Mouse (Mus musculus): ENCODE measurements around the gene Casc4. TPM values are rescaled to one million over a fixed set of nuclear protein-coding genes. Genes with fewer than 3 reads are reported as not detected.

The Casc4 gene
- polyA plus RNA-seq, 1 experiment from 2014 or later, result 30.6 TPM

DNA sequence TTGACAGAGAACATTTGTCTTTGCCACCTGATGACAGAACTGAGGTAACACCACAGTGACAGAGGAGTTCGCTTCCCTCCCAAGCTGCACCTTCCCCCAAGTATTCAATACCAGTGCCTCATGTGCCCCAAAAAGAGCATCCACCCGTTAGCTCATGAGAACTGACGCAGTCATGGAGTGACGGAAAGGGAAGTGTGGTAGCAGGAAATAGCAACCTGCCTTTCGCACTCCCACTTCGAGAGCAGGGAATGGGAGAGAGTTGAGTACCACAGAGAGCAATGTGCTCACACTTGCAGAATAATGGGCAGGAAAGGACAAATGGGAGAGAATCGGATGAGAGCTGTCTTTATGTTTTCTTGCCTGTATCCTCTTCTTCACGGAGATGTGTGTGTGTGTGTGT, 20.7 kb upstream of the Casc4 start:
- Histone ChIP-seq H3K4me1 (ENCODE audit: control insufficient read depth, insufficient read depth, low read length) (no peaks in the 10 kb centered on the region), H3K27ac (ENCODE audit: low read length) (no peak overlapping the region), H3K27me3 (ENCODE audit: control insufficient read depth, insufficient read depth, low read depth, low read length) (peaks cover 6% of the 10 kb centered on the region; the same call in 1 of the 2 replicates), H3K9me3 (replicated peaks; ENCODE audit: control insufficient read depth, low read length, poor library complexity, severe bottlenecking) (no peaks in the 10 kb centered on the region), H3K9ac (ENCODE audit: low read depth, low read length) (no peak overlapping the region), H3K36me3 (ENCODE audit: control insufficient read depth, insufficient read depth, low read length) (no peaks in the 10 kb centered on the region), H3K4me2 (ENCODE audit: low read length) (no peak overlapping the region), H3K4me3 (ENCODE audit: low read depth, low read length) (no peak overlapping the region)
- no peak for ATAC-seq
- 74% methylated on average over 8 of the region's 8 CpGs for WGBS

DNA sequence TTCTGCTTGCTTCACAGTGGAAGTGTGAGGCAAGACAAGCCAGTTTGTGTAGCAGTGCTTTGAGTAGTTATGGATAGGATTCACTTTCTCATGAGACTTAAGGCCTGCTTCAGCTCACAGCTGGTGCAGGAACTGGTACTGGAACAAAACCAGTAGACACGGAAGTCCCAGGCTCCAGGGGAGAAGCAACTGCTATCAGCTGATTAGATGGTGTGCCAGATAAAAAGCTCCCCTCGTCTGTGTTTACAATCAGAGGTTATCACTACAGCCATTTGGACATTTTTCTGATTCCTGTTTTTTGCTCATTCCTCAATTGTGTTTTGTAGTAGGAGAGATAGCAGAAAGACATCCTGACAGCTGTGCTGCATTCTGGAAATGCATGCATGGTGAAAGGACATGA, 14.7 kb upstream of the Casc4 start:
- no peaks in the 10 kb centered on the region for H3K36me3 ChIP-seq (ENCODE audit: control insufficient read depth, insufficient read depth, low read length)
- H3K4me1 ChIP-seq (ENCODE audit: control insufficient read depth, insufficient read depth, low read length), result no peaks in the 10 kb centered on the region
- no peak for ATAC-seq
- H3K9ac ChIP-seq (ENCODE audit: low read depth, low read length), result no peak overlapping the region
- H3K9me3 ChIP-seq (replicated peaks; ENCODE audit: control insufficient read depth, low read length, poor library complexity, severe bottlenecking), result no peaks in the 10 kb centered on the region
- H3K27me3 ChIP-seq (ENCODE audit: control insufficient read depth, insufficient read depth, low read depth, low read length), result peaks cover 10% of the 10 kb centered on the region
- H3K27ac ChIP-seq (ENCODE audit: low read length), result no peak overlapping the region
- WGBS, result 81% methylated on average over 2 of the region's 2 CpGs
- H3K4me3 ChIP-seq (ENCODE audit: low read depth, low read length), result no peak overlapping the region
- H3K4me2 ChIP-seq (ENCODE audit: low read length), result no peak overlapping the region

DNA sequence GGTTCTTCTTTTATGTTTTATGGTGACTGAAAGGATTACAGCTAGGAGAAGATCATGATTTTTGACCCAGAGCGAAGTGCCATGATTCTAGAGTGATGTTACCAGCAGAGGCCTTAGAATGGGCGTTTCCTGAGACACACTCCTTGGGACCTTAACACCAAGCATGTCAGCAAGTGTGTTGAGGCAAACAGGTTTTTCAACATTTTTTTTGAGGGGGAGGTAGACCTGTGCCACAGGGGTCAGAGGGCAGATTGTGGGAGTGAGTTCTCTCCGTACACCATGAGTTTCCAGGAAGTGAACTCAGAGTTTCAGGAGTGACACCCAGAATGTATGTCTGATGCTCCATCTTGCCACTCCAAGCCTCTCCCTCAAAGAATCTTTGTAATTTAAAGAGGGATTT, 12.8 kb upstream of the Casc4 start:
- ATAC-seq, result no peak
- Histone ChIP-seq H3K27me3 (ENCODE audit: control insufficient read depth, insufficient read depth, low read depth, low read length) (peaks cover 17% of the 10 kb centered on the region), H3K4me2 (ENCODE audit: low read length) (no peak overlapping the region), H3K9me3 (replicated peaks; ENCODE audit: control insufficient read depth, low read length, poor library complexity, severe bottlenecking) (no peaks in the 10 kb centered on the region), H3K4me3 (ENCODE audit: low read depth, low read length) (no peak overlapping the region), H3K36me3 (ENCODE audit: control insufficient read depth, insufficient read depth, low read length) (no peaks in the 10 kb centered on the region), H3K4me1 (ENCODE audit: control insufficient read depth, insufficient read depth, low read length) (no peaks in the 10 kb centered on the region), H3K27ac (ENCODE audit: low read length) (no peak overlapping the region), H3K9ac (ENCODE audit: low read depth, low read length) (no peak overlapping the region)
- 90% methylated on average over 3 of the region's 3 CpGs for WGBS

- Histone ChIP-seq H3K9me3 (replicated peaks; ENCODE audit: control insufficient read depth, low read length, poor library complexity, severe bottlenecking) (no peaks in the 10 kb centered on the region), H3K27me3 (ENCODE audit: control insufficient read depth, insufficient read depth, low read depth, low read length) (peaks cover 28% of the 10 kb centered on the region), H3K4me2 (ENCODE audit: low read length) (no peak overlapping the region), H3K9ac (ENCODE audit: low read depth, low read length) (no peak overlapping the region), H3K36me3 (ENCODE audit: control insufficient read depth, insufficient read depth, low read length) (no peaks in the 10 kb centered on the region), H3K4me1 (ENCODE audit: control insufficient read depth, insufficient read depth, low read length) (no peaks in the 10 kb centered on the region), H3K27ac (ENCODE audit: low read length) (no peak overlapping the region), H3K4me3 (ENCODE audit: low read depth, low read length) (no peak overlapping the region)
- no peak for ATAC-seq
- 58% methylated on average over 5 of the region's 5 CpGs for WGBS
Observed at GRCm38 (mm10) chr2:121859380-121859980, 7.3 kb upstream of the Casc4 start.

DNA sequence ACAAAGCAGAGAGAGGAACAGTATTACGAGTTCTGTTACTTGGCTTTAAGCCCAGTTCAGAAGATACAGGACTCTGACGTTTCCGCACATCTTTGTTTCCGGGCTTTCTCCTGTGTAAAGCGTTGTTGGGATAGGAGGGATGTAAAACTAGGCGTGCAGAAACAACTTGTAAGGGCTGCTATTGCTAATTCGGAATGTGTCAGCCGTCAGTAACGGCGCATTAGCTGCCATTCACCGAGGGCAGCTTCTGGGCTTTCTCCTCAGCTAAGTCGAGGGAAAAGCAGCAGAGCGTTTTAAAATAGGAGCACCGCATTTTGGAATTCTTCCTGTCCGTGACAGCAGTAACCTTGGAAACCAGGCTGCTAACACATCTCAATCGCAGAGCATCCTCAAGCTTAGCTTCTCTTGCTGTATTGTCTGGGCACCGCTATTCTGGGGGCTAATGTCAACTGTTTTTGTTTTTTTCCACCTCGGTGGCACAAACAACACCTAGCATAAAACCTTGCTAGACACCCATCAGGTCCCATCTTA, 634 bp upstream of the Casc4 start:
- peak; percentile 63 for ATAC-seq
- Histone ChIP-seq H3K27ac (ENCODE audit: low read length) (peak overlapping the region; percentile 88), H3K36me3 (ENCODE audit: control insufficient read depth, insufficient read depth, low read length) (no peaks in the 10 kb centered on the region), H3K27me3 (ENCODE audit: control insufficient read depth, insufficient read depth, low read depth, low read length) (peaks cover 6% of the 10 kb centered on the region), H3K4me1 (ENCODE audit: control insufficient read depth, insufficient read depth, low read length) (peaks cover 24% of the 10 kb centered on the region), H3K4me2 (ENCODE audit: low read length) (peak overlapping the region; percentile 64), H3K4me3 (ENCODE audit: low read depth, low read length) (peak overlapping the region; percentile 92), H3K9me3 (replicated peaks; ENCODE audit: control insufficient read depth, low read length, poor library complexity, severe bottlenecking) (no peaks in the 10 kb centered on the region), H3K9ac (ENCODE audit: low read depth, low read length) (peak overlapping the region; percentile 95)
- WGBS, result under 1% methylated on average over 18 of the region's 18 CpGs

DNA sequence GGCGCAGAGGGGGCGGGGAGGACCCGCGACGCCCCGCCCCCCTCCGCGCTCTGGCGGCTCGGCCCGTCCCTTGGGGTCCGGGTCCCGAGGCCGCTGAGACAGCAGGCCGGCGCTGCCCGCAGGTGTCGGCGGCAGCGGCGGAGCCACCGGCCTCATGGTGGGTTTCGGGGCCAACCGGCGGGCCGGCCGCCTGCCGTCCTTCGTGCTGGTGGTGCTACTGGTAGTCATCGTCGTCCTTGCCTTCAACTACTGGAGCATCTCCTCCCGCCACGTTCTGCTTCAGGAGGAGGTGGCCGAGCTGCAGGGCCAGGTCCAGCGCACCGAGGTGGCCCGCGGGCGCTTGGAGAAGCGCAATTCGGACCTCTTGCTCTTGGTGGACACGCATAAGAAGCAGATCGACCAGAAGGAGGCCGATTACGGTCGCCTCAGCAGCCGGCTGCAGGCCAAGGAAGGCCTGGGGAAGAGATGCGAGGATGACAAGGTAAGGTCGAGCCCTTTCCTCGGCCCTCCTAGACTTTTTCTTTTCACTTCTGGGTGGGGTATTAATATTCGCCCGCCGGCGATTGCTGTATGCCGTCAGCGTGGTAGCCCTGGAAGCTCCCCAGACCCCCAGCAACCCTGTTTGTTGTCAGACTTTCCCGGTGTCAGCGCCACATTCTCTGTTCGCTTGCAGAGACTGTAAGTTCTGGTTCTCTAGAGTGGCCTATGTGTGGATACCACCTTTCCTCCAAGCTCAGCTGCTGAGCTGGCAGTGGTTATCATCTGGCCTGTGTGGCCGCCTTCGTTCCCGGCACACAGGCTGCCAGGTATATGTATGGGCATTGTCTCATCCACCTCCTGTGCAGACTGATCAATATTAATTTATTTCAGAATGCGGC, 520 bp downstream of the Casc4 start:
- H3K27me3 ChIP-seq (ENCODE audit: control insufficient read depth, insufficient read depth, low read depth, low read length), result peaks cover 3% of the 10 kb centered on the region
- H3K4me3 ChIP-seq (ENCODE audit: low read depth, low read length), result peak overlapping the region; percentile 92

GRCm38 (mm10) chr2:121879506-121879905, 12.7 kb downstream of the Casc4 start:
- 71% methylated on average over 1 of the region's 1 CpGs for WGBS
- Histone ChIP-seq H3K36me3 (ENCODE audit: control insufficient read depth, insufficient read depth, low read length) (no peaks in the 10 kb centered on the region; the same call in 1 of the 2 replicates), H3K9me3 (replicated peaks; ENCODE audit: control insufficient read depth, low read length, poor library complexity, severe bottlenecking) (no peaks in the 10 kb centered on the region; the same call in 1 of the 2 replicates), H3K27me3 (ENCODE audit: control insufficient read depth, insufficient read depth, low read depth, low read length) (no peaks in the 10 kb centered on the region), H3K4me2 (ENCODE audit: low read length) (no peak overlapping the region), H3K27ac (ENCODE audit: low read length) (no peak overlapping the region), H3K4me1 (ENCODE audit: control insufficient read depth, insufficient read depth, low read length) (no peaks in the 10 kb centered on the region), H3K9ac (ENCODE audit: low read depth, low read length) (no peak overlapping the region), H3K4me3 (ENCODE audit: low read depth, low read length) (no peak overlapping the region)
- no peak for ATAC-seq

More for the DNA sequence above, 520 bp downstream of the Casc4 start:
- peak overlapping the region; percentile 95 for H3K9ac ChIP-seq (ENCODE audit: low read depth, low read length)
- H3K27ac ChIP-seq (ENCODE audit: low read length), result peak overlapping the region; percentile 88
- H3K36me3 ChIP-seq (ENCODE audit: control insufficient read depth, insufficient read depth, low read length), result no peaks in the 10 kb centered on the region
- H3K9me3 ChIP-seq (replicated peaks; ENCODE audit: control insufficient read depth, low read length, poor library complexity, severe bottlenecking), result no peaks in the 10 kb centered on the region
- peaks cover 24% of the 10 kb centered on the region for H3K4me1 ChIP-seq (ENCODE audit: control insufficient read depth, insufficient read depth, low read length)
- under 1% methylated on average over 53 of the region's 63 CpGs for WGBS
- H3K4me2 ChIP-seq (ENCODE audit: low read length), result peak overlapping the region; percentile 64
- ATAC-seq, result peak; percentile 75

DNA sequence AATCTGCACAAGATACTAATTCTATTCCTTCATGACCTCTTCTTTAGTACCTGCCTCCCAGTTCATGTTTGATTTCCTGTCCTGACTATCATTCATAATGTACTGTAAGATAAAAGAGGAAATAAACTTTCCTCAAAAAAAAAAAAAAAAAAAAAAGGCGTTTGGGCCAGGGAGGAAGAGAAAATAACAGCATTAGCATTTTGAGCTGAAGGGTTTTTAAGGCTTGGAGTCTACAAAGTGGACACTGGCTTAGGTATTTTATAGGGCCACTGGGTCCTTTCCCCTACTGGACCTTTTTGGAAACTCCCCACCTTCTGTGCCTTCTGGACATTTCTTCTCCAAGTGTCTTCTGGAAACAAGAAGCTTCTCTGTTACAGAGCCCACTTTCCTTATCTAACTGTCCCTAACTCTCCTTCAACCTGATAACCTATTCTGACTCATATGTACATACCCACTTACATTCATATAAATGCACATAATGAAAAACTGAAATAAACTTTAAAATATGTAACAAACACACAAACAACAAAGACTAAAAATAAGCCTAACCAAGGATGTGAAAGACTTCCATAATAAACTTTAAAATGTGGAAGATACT, 18.8 kb downstream of the Casc4 start:
- 67% methylated on average over 1 of the region's 1 CpGs for WGBS
- Histone ChIP-seq H3K36me3 (ENCODE audit: control insufficient read depth, insufficient read depth, low read length) (no peaks in the 10 kb centered on the region), H3K4me1 (ENCODE audit: control insufficient read depth, insufficient read depth, low read length) (no peaks in the 10 kb centered on the region), H3K9me3 (replicated peaks; ENCODE audit: control insufficient read depth, low read length, poor library complexity, severe bottlenecking) (no peaks in the 10 kb centered on the region; the same call in 1 of the 2 replicates), H3K27me3 (ENCODE audit: control insufficient read depth, insufficient read depth, low read depth, low read length) (no peaks in the 10 kb centered on the region), H3K27ac (ENCODE audit: low read length) (no peak overlapping the region), H3K4me2 (ENCODE audit: low read length) (no peak overlapping the region), H3K9ac (ENCODE audit: low read depth, low read length) (no peak overlapping the region), H3K4me3 (ENCODE audit: low read depth, low read length) (no peak overlapping the region)
- no peak for ATAC-seq
